8 mouse cellular contexts compared by ENCODE assay signal in genomic region chr4:83307686-83308469, GRCm38 (mm10). TPM values are rescaled to one million over a fixed set of nuclear protein-coding genes. Genes with fewer than 3 reads are reported as not detected.
DNase-seq lines count a peak whose midpoint lies in the region; ATAC-seq and TF ChIP-seq lines count a peak whose summit lies in the region.

No protein-coding gene starts in this region.

- no peak overlapping the region for H3K4me2 ChIP-seq in embryonic facial prominence, embryonic 15.5 days (replicated peaks)
- peak overlapping the region; percentile 20 for H3K4me2 ChIP-seq in lung, postnatal 0 days (replicated peaks; ENCODE audit: low read depth, low read length)

- H3K4me1 ChIP-seq in embryonic facial prominence, embryonic 15.5 days = peaks cover 7% of the 10 kb centered on the region; the same call in 1 of the 2 replicates
- peaks cover 21% of the 10 kb centered on the region for H3K4me1 ChIP-seq in kidney, adult 2 months (ENCODE audit: control insufficient read depth, insufficient read depth, low read length)
- H3K4me1 ChIP-seq in lung, postnatal 0 days (ENCODE audit: insufficient read depth, low read depth, low read length) = peaks cover 6% of the 10 kb centered on the region; the same call in 1 of the 2 replicates

- no peaks in the 10 kb centered on the region for H3K36me3 ChIP-seq in embryonic facial prominence, embryonic 15.5 days
- H3K36me3 ChIP-seq in kidney, adult 2 months (ENCODE audit: control insufficient read depth, insufficient read depth, low read length) = no peaks in the 10 kb centered on the region
- no peaks in the 10 kb centered on the region for H3K36me3 ChIP-seq in lung, postnatal 0 days (ENCODE audit: insufficient read depth, low read length)

- H3K27me3 ChIP-seq in embryonic facial prominence, embryonic 15.5 days = no peaks in the 10 kb centered on the region
- H3K27me3 ChIP-seq in kidney, adult 2 months (replicated peaks; ENCODE audit: control insufficient read depth, insufficient read depth, low read length) = no peaks in the 10 kb centered on the region
- no peaks in the 10 kb centered on the region for H3K27me3 ChIP-seq in lung, postnatal 0 days (replicated peaks; ENCODE audit: insufficient read depth, low read length)

- WGBS in embryonic facial prominence, embryonic 15.5 days = 63% methylated on average over 12 of the region's 12 CpGs
- WGBS in kidney, adult 2 months = 50% methylated on average over 12 of the region's 12 CpGs
- 27% methylated on average over 12 of the region's 12 CpGs for WGBS in lung, postnatal 0 days

- no peak for ATAC-seq in embryonic facial prominence, embryonic 15.5 days (ENCODE audit: insufficient number of reproducible peaks, low FRiP score, low TSS enrichment, low read depth)
- ATAC-seq in lung, postnatal 0 days = peak; percentile 90

- H3K27ac ChIP-seq in embryonic facial prominence, embryonic 15.5 days (replicated peaks) = peak overlapping the region; percentile 44; the same call in 1 of the 2 replicates
- H3K27ac ChIP-seq in kidney, adult 2 months (ENCODE audit: insufficient read depth, low read depth, low read length) = peak overlapping the region; percentile 53
- H3K27ac ChIP-seq in lung, postnatal 0 days (ENCODE audit: low read length) = peak overlapping the region; percentile 86
- H3K27ac ChIP-seq in layer of hippocampus, adult 2 months = no peak overlapping the region

- intact Hi-C loops in left cerebral cortex, postnatal 14 days (cut with DNase I) = no loop called here

- no peak overlapping the region for H3K9ac ChIP-seq in embryonic facial prominence, embryonic 15.5 days
- no peak overlapping the region for H3K9ac ChIP-seq in lung, postnatal 0 days (replicated peaks; ENCODE audit: low read depth)

- no peak overlapping the region for H3K4me3 ChIP-seq in embryonic facial prominence, embryonic 15.5 days (replicated peaks)
- no peak overlapping the region for H3K4me3 ChIP-seq in kidney, adult 2 months (ENCODE audit: insufficient read depth, low read depth, low read length)
- no peak overlapping the region for H3K4me3 ChIP-seq in lung, postnatal 0 days (ENCODE audit: low read depth, low read length)
- H3K4me3 ChIP-seq in layer of hippocampus, adult 2 months = no peak overlapping the region

- TF ChIP-seq CTCF in kidney, adult 2 months (conservative IDR thresholded peaks at IDR 0.05; ENCODE audit: insufficient read depth, insufficient read length, low read depth, low read length) = no peak
- TF ChIP-seq CTCF in lung, postnatal 0 days (IDR thresholded peaks at IDR 0.05) = no peak
- no peak for TF ChIP-seq CTCF in layer of hippocampus, adult 2 months (conservative IDR thresholded peaks at IDR 0.05)

- peak; percentile 71 for TF ChIP-seq EP300 in lung, postnatal 0 days (IDR thresholded peaks at IDR 0.05)

- no peak for TF ChIP-seq POLR2A in kidney, adult 2 months (IDR thresholded peaks at IDR 0.05; ENCODE audit: low read depth, low read length)

- peak; percentile 55 for DNase-seq in adrenal gland, postnatal 10 days
- no peak for DNase-seq in adrenal gland, adult 8-10 months
- peak; percentile 74 for DNase-seq in kidney, adult 2 months
- DNase-seq in lung, postnatal 0 days (ENCODE audit: low spot score) = peak; percentile 92
- DNase-seq in left cerebral cortex, postnatal 14 days (ENCODE audit: low spot score in 2 of 2) = no peak
- DNase-seq in layer of hippocampus, adult 2 months (ENCODE audit: low spot score in 2 of 2) = no peak
- no peak for DNase-seq in thymus, postnatal 0 days (ENCODE audit: low spot score)

- no peaks in the 10 kb centered on the region for H3K9me3 ChIP-seq in embryonic facial prominence, embryonic 15.5 days (replicated peaks)
- no peaks in the 10 kb centered on the region for H3K9me3 ChIP-seq in lung, postnatal 0 days (ENCODE audit: low read length)

RNA-seq across cellular contexts. Expression of gene Ttc39b, which starts 16.2 kb away (rescaled TPM):
- total RNA-seq in adrenal gland, postnatal 10 days (2021) = 10 to 100 TPM; 16.4 to 17.0 TPM
- total RNA-seq in adrenal gland, adult 8-10 months (2022) = 10 to 100 TPM; 21.4 to 29.7 (median 26.3) TPM
- 4.4 and 5.1 TPM in 2 replicates for polyA plus RNA-seq in embryonic facial prominence, embryonic 15.5 days (2015; fragmentation: Nextera tagmentation; extraction: Ambion mirVana)
- polyA plus RNA-seq in kidney, adult 2 months (2012; rRNA removed) = 2.0 and 2.5 TPM in 2 replicates
- polyA plus RNA-seq in lung, postnatal 0 days (2015; fragmentation: Nextera tagmentation; extraction: Ambion mirVana) = 6.7 and 7.5 TPM in 2 replicates
- 10 to 100 TPM; 46.6 to 54.0 TPM for total RNA-seq in left cerebral cortex, postnatal 14 days (2021)
- total RNA-seq in layer of hippocampus, adult 2 months (2021) = 10 to 100 TPM; 34.6 to 37.0 TPM
- 2.4 and 2.6 TPM in 2 replicates for polyA plus RNA-seq in thymus, postnatal 0 days (2015; fragmentation: Nextera tagmentation; extraction: Ambion mirVana)

Comparison
In these comparisons a context has a peak if more than half of its experiments do, and no peak if none do; other contexts are left out.
1. DNase-seq: peak in adrenal gland, postnatal 10 days (single experiment), kidney, adult 2 months (single experiment) and lung, postnatal 0 days (single experiment); none in adrenal gland, adult 8-10 months (single experiment), left cerebral cortex, postnatal 14 days (0 of 2), layer of hippocampus, adult 2 months (0 of 2) and thymus, postnatal 0 days (single experiment).